Mouse (Mus musculus): ENCODE results near the gene Cd300e. TPM values are rescaled to one million over a fixed set of nuclear protein-coding genes. Genes with fewer than 3 reads are reported as not detected.

The Cd300e gene
- total RNA-seq, 2 experiments from 2014 or later, result not detected

DNA sequence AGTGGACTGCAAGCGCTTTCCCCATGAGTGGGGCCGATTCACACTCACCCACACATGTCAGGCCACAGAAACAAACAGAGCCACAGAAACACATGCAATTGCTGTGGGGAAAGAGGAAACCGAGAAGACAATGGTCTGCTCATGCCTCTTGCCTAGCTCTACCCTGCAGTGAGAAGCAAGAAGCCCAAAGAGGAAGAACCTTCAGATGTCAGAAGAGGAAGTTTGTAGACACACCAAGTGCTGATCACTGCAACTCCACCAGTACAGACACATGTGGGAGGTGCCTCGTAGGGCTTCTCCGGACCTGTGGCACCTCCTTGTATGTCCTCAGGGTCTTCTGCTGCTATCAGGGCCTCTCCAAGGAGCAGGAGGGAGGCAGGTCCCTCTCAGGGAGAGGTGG, 57.9 kb downstream of the Cd300e start:
- DNase-seq (ENCODE audit: low spot score in 2 of 2), result no peak

Other genes starting within 250 kb of the Cd300e start
- gene Gprc5c, start 211.0 kb downstream of the Cd300e start, total RNA-seq (2021), result 1 to 10 TPM; 3.9 to 5.1 TPM
- under 1 TPM; 0.62 TPM for gene Cd300a, start 172.1 kb downstream of the Cd300e start, total RNA-seq (2021)
- under 1 TPM in 1 of 2 experiments, not detected in 1; 0.20 TPM for gene Cd300lb, start 127.8 kb downstream of the Cd300e start, total RNA-seq (2021)
- not detected for gene Cd300c, start 93.0 kb downstream of the Cd300e start, total RNA-seq (2021)
- under 1 TPM in 1 of 2 experiments, not detected in 1; 0.11 TPM for gene Cd300ld, start 72.3 kb downstream of the Cd300e start, total RNA-seq (2021)
- gene Cd300c2, start 60.3 kb downstream of the Cd300e start, total RNA-seq (2021), result 1 to 10 TPM; 2.5 to 3.5 TPM
- gene Cd300ld2, start 46.0 kb downstream of the Cd300e start, total RNA-seq (2021), result not detected
- gene Cd300ld4, start 35.2 kb downstream of the Cd300e start, total RNA-seq (2021), result not detected
- 1 to 10 TPM; 2.5 to 2.6 TPM for gene Cd300ld5, start 24.4 kb downstream of the Cd300e start, total RNA-seq (2021)
- not detected for gene Cd300ld3, start 13.8 kb downstream of the Cd300e start, total RNA-seq (2021)
- 1 to 10 TPM in 1 of 2 experiments, under 1 TPM in 1; 0.91 to 1.6 TPM for gene Rab37, start 29.3 kb upstream of the Cd300e start, total RNA-seq (2021)
- under 1 TPM; 0.27 to 0.50 TPM for gene Cd300lf, start 71.8 kb upstream of the Cd300e start, total RNA-seq (2021)
- gene Slc9a3r1, start 101.2 kb upstream of the Cd300e start, total RNA-seq (2021), result 10 to 100 TPM; 70.4 to 78.0 TPM
- gene Tmem104, start 125.3 kb upstream of the Cd300e start, total RNA-seq (2021), result 10 to 100 TPM; 15.1 to 20.2 TPM
- gene Nat9, start 125.7 kb upstream of the Cd300e start, total RNA-seq (2021), result 10 to 100 TPM; 15.8 to 17.6 TPM
- gene Grin2c, start 205.1 kb upstream of the Cd300e start, total RNA-seq (2021), result 10 to 100 TPM; 28.6 to 31.9 TPM
- 10 to 100 TPM; 22.5 to 23.0 TPM for gene Fdxr, start 214.9 kb upstream of the Cd300e start, total RNA-seq (2021)
- 1 to 10 TPM; 7.6 to 8.1 TPM for gene Fads6, start 235.5 kb upstream of the Cd300e start, total RNA-seq (2021)
- gene Otop2, start 245.0 kb upstream of the Cd300e start, total RNA-seq (2021), result not detected